Mouse (Mus musculus): ENCODE measurements around the gene Rps21.

- no peak for TF ChIP-seq CTCF (IDR thresholded peaks at IDR 0.05; ENCODE audit: borderline replicate concordance, control insufficient read depth, extremely low read depth, insufficient read depth, low read length, poor library complexity)
- no peak for TF ChIP-seq POLR2A (IDR thresholded peaks at IDR 0.05; ENCODE audit: control insufficient read depth, extremely low read depth, insufficient read depth, low read length, poor library complexity)
Observed at GRCm38 (mm10) chr2:180290503-180290902, 33.3 kb downstream of the Rps21 start.
